Mouse (Mus musculus): ENCODE measurements around the gene Sdccag8. TPM values are rescaled to one million over a fixed set of nuclear protein-coding genes. Genes with fewer than 3 reads are reported as not detected.

Sdccag8 gene
- total RNA-seq, 2 experiments from 2014 or later, result 20.0 to 20.7 TPM

DNA sequence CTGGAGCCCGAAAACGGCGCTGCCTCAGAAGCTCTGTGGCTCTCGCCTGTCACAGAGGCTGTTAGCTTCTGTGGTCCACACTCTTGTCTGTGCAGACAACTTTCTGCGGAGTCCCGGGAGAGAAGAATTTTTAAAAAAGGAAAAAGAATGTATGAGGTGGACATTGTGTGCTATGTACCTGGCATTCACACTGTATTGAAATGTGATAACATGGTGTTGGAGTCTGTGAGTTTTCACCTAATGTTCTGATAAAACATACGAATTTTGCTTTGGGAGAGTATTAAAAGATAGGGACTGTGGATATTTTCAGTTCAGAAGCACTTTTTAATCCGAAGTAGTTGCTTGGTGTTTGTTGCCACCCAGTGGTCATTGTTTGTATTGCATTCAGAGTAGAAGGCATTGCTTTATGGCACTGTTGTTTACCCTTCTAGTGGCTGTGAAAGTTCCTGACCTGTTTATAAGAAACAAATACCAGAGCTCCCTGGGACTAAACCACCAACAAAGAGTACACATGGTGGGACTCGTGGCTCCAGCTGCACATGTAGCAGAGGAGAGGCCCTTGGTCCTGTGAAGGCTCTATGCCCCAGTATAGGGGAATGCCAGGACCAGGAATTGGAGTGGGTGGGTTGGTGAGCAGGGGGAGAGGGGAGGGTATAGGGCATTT lies 47.7 kb downstream of the Sdccag8 start:
- peak; percentile 69 to 86 for DNase-seq (ENCODE audit: low spot score in 2 of 2)
- TF ChIP-seq CTCF (conservative IDR thresholded peaks at IDR 0.05), result peak; percentile 95
- no peak overlapping the region for H3K4me3 ChIP-seq
- H3K27ac ChIP-seq, result no peak overlapping the region

DNA sequence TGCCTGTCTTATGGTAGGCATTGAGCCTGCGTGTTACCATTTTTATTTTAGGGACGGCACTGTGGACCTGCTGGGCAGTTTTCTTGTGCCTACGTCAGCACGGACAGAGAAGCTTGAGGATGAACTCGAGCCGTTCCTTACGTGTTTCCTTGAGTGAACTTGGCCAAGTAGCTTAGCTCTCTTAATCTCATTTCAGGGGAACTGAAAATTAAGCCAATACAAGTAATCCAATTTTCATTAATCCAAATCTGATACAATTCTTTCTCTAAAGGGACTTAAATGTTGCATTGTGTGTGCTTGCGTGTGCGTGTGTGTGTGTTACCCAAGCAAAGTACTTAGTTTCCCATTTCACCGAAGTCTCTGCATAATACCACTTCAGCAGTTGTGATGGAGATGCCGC lies 56.0 kb downstream of the Sdccag8 start:
- H3K4me3 ChIP-seq, result no peak overlapping the region
- DNase-seq (ENCODE audit: low spot score in 2 of 2), result no peak
- no peak overlapping the region for H3K27ac ChIP-seq
- no peak for TF ChIP-seq CTCF (conservative IDR thresholded peaks at IDR 0.05)

DNA sequence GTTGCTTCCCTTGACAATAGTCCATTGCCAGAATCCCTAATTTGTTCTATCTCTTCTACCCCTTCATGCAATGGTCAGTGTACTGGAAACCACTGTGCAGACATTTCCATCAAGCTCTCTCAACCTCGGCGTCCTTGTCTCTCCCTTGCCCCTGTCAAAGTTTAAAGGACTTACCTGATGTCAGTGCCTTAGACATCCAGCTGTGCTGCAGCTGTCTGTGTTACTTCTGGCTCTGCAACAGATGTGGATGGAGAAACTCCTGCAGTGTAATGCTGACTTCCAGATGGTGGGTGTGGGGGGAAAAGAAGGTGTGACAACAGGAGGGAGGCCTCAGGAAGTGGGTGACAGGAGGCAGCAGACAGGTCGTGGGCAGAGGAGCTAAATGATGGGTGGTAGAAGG lies 57.5 kb downstream of the Sdccag8 start:
- no peak overlapping the region for H3K4me3 ChIP-seq
- no peak overlapping the region for H3K27ac ChIP-seq
- no peak for TF ChIP-seq CTCF (conservative IDR thresholded peaks at IDR 0.05)
- DNase-seq (ENCODE audit: low spot score in 2 of 2), result no peak

DNA sequence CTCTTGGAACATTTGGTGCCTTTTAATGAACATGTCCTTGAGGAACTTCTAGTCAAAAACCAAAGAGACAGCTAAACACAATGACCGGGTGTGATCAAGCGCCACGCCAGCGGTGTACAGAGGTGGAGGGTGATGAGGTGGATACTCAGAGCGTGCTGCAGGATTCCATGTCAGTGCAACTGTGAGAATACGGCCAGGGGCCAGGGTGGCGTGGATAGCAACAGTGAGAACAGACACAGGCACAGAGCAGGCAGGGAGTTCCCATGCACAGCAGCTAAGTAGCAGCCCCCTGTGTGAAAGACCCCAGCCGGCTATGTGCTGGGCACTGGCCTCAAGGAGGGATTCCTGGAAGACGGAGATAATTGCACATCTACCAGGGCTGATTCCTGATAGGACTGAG lies 59.0 kb downstream of the Sdccag8 start:
- DNase-seq (ENCODE audit: low spot score in 2 of 2), result no peak
- no peak overlapping the region for H3K27ac ChIP-seq
- TF ChIP-seq CTCF (conservative IDR thresholded peaks at IDR 0.05), result no peak
- H3K4me3 ChIP-seq, result no peak overlapping the region

DNA sequence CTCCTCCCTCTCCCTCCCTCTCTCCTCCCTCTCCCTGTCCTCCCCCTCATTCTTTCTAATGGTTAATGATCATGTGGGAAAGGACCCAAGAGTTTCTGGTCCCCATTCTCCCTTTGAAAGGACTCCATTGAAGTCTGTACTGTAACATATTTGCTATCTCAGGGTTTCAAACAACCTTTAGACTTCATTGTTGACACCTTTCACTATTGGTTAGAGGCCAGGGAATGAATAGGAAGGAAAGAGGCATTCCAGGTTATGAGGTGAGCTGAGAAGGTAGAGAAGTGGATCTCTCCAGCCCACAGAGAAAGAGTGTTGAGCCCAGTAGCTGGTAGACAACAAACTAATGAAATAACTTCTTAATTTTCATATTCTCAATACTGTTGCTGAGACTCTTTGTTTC lies 59.7 kb downstream of the Sdccag8 start:
- Histone ChIP-seq H3K27ac (no peak overlapping the region), H3K4me3 (no peak overlapping the region)
- DNase-seq (ENCODE audit: low spot score in 2 of 2), result no peak
- no peak for TF ChIP-seq CTCF (conservative IDR thresholded peaks at IDR 0.05)

DNA sequence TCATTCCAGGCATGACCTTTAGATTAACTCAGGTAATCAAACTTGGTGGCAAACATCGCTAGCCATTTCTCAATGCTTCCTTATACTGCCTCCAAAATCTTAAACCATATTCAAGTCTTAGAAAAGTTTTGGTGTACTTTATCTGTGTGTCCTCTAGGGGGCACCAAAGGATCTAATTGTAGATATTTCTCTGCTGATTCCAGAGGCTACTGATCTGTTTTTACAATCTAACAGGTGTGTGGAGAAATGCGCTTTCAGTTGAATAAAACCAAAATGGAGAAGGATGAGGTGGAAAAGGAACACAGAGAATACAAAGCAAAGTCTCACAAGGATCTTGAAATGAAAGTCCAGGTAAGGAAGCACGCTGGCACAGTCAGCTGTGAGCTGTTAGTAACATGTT lies 63.3 kb downstream of the Sdccag8 start:
- peak; percentile 66 to 75 for DNase-seq (ENCODE audit: low spot score in 2 of 2)
- peak; percentile 91 for TF ChIP-seq CTCF (conservative IDR thresholded peaks at IDR 0.05)
- no peak overlapping the region for H3K4me3 ChIP-seq
- no peak overlapping the region for H3K27ac ChIP-seq

DNA sequence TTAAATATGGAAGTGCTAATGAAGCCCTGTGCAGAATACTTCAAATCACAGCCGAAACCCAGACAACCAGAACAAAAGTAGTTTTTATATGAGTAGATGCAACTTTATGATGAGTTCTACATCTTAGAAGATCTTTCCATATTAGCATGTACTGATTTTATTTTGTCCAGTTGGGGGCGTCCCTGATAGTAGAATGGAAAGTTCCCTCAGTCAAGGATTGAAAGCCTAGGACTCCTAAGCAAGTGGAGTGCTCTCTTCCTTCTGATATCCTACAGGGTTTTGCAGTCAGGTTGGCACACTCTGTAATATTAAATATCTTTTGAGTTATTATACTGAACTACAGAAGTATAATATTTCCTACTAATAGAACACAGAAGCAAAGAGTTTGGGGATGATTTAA lies 64.5 kb downstream of the Sdccag8 start:
- peak; percentile 77 for TF ChIP-seq CTCF (conservative IDR thresholded peaks at IDR 0.05)
- DNase-seq (ENCODE audit: low spot score in 2 of 2), result peak; percentile 64 to 65
- Histone ChIP-seq H3K27ac (peak overlapping the region; percentile 58), H3K4me3 (no peak overlapping the region)

DNA sequence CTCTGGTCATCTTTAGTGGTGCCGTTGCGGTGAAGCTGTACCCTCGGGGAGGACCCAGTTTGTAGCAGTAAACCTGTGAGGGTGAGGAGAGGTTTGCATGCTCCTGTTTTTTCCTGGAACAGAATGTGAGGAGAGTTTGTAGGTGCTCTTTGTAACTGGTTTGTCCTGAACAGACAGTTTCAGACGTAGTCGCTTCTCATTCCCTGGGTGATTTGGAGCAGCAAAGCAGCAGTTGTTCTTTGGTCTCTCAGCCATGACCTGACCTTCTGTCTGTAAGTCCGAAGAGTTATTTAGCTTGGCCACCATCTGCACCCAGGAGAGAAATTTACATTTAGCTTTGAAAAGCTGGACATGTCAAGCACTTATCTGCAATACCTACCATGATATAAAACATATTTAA lies 65.2 kb downstream of the Sdccag8 start:
- no peak for TF ChIP-seq CTCF (conservative IDR thresholded peaks at IDR 0.05)

DNA sequence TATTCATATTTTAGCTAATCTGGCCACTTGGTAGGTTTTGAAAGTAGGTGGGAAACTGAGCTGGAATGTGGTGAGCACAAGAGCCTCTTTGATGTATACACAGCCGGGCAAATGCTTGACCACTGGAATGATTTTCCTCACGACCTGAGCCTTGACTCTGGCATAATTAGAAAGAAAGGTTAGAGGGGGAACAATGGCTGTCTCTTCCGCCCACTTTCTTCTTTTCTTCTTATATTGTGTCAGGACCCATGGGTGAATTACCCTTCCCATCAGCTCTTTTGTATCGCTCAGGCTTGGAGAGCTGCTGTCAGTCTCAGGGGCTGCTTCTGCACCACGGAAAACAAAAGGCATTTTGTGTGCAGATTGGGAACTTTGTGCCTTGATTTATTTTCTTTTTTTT lies 65.6 kb downstream of the Sdccag8 start:
- TF ChIP-seq CTCF (conservative IDR thresholded peaks at IDR 0.05), result no peak
- DNase-seq (ENCODE audit: low spot score in 2 of 2), result no peak
- H3K27ac ChIP-seq, result peak overlapping the region; percentile 58; the same call in 1 of the 2 replicates
- H3K4me3 ChIP-seq, result no peak overlapping the region

More for the DNA sequence above, 65.2 kb downstream of the Sdccag8 start:
- peak overlapping the region; percentile 58 for H3K27ac ChIP-seq
- no peak overlapping the region for H3K4me3 ChIP-seq
- no peak for DNase-seq (ENCODE audit: low spot score in 2 of 2)

DNA sequence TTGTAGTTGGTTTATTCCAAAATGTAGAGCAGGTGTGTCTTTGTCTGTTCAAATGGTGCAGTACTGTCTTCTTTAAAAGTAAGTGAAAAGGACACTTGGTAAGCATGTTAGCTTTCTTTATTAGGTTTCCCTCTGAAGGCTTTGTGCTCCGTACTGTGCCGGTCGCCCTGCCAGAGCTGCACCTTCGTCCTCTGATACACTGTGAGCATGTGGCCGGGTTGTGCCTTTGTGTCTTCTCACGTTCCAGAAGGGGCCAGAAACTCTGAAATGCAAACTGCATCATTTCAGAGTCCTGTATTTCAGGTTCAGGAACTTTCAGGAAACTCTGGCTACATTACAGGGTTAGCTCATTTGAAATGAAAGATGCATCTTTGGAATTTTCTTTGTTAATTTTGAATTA lies 66.5 kb downstream of the Sdccag8 start:
- Histone ChIP-seq H3K4me3 (no peak overlapping the region), H3K27ac (no peak overlapping the region)
- no peak for DNase-seq (ENCODE audit: low spot score in 2 of 2)
- no peak for TF ChIP-seq CTCF (conservative IDR thresholded peaks at IDR 0.05)

DNA sequence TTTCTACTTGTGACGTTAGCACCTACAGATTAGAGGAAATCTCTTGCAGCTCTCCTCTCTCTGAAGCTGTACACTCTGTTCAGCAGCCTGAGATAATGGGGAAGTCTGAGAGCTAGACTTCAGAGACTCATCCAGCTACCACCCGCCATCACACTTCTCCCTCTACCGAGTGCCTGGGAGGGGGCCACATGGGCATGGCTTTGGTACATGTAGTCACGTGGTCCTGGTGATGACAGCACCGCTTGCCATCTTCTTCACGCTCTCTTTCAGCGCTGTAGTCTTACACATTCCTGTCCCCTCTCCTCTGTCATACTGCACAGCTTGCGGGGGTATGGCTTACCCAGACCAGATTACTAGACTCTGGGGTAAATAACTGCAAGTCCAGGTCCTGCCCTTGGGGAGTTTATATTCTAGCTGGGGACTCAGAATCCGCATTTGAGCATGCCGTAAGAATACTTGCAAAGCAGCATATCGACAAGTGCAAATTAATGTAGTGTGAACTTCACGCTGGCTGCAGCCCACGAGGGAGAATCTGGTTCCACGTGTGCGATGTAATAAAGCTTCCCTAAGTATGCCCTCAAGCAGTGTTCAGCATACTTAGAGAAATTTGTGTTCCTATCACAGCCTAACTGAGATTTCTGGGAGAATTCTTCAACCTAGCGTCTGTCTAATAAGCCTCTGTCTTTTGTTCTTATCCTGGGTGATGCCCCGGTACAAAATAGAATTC lies 70.9 kb downstream of the Sdccag8 start:
- Histone ChIP-seq H3K4me3 (no peak overlapping the region), H3K27ac (0 out of 2 replicates have a peak overlapping the region, but pooled peaks have one; percentile 15)
- no peak for TF ChIP-seq CTCF (conservative IDR thresholded peaks at IDR 0.05)
- DNase-seq (ENCODE audit: low spot score in 2 of 2), result no peak

DNA sequence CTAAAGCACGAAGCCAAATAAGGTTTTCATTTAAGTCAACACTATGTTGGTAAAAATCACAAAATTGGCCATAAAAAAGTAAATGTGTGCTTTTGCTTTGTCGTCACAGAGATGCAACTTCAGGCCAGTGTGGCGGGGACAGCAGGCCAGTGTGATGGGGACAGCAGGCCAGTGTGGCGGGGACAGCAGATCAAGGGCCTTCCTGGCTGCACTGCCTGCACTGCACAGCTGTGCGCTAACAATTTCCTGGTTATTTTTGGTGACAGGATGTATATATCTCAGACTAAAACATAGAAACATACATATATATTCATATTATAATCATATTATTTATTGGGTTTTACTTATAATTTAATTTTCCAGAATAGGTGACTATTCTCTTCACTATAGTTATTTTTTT lies 71.5 kb downstream of the Sdccag8 start:
- TF ChIP-seq CTCF (conservative IDR thresholded peaks at IDR 0.05), result no peak
- no peak overlapping the region for H3K4me3 ChIP-seq
- DNase-seq (ENCODE audit: low spot score in 2 of 2), result no peak
- no peak overlapping the region for H3K27ac ChIP-seq

DNA sequence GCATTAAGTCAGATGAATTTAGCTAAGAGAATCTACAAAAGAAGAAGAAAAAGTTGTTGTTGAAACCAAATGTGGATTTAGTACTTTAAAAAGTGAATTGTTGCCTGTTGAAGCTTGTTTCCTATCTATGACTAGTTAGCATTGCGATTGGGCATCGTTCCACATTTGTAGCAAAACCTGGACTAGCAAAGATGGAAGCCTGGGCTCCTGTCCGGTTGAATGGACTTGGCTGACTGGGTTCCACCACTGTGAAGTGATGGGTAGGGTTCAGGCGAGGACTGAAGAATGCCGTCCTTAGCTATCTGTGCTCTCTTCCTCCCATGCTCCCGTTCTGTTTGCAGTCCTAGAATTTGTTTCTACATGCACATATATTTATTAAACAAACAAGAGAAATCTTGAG lies 89.3 kb downstream of the Sdccag8 start:
- TF ChIP-seq CTCF (conservative IDR thresholded peaks at IDR 0.05), result no peak
- peak overlapping the region; percentile 29 for H3K4me3 ChIP-seq
- DNase-seq (ENCODE audit: low spot score in 2 of 2), result no peak
- peak overlapping the region; percentile 63 for H3K27ac ChIP-seq

DNA sequence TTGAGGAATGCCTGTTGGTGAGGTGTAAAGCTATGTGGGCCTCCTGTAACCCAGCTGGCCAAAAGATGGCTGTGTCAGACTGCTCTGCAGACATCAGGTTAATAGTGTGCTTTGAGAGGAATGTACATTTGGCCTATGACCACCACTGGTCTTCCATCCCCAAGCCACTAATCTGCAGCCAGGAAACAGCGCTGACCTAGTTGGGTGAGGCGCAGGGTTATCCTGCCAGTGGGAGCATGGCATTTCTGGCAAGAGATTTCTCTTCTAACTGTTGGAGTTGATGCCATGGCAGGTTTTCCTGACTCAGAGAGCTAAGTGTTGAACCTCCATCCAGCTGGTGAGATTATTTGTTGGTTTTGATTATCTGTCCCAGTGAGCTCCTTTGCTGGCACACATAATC lies 101.5 kb downstream of the Sdccag8 start:
- no peak overlapping the region for H3K4me3 ChIP-seq
- peak overlapping the region; percentile 43 for H3K27ac ChIP-seq
- no peak for DNase-seq (ENCODE audit: low spot score in 2 of 2)
- TF ChIP-seq CTCF (conservative IDR thresholded peaks at IDR 0.05), result no peak

All from layer of hippocampus, adult 2 months (tissue).